Mouse (Mus musculus) liver, postnatal 0 days (tissue): ENCODE measurements around the gene Gpr132. TPM values are rescaled to one million over a fixed set of nuclear protein-coding genes. Genes with fewer than 3 reads are reported as not detected.

ENCODE experiments used
- ATAC-seq: fragments of 200-750 bp; cut with Nextera tagmentation; 2 replicates; pipeline ENCODE4 v1.8.0; 2017; ENCODE audit warnings: mild to moderate bottlenecking, moderate library complexity
- DNase-seq: peaks from one replicate; pipeline ENCODE4 v3.0.0-alpha.2; 2016
- H3K27ac ChIP-seq: fragments of 300-500 bp; sonication (generic); 2 replicates; pipeline ENCODE4 v1.5.1; 2014; ENCODE audit warnings: antibody characterized with exemption, moderate library complexity, mild to moderate bottlenecking, low read depth
- H3K27me3 ChIP-seq: fragments of 300-500 bp; sonication (generic); 2 replicates; pipeline ENCODE4 v1.6.1; 2014; ENCODE audit warnings: low read length, control low read depth, mixed read lengths; ENCODE audit not compliant: insufficient read depth
- H3K36me3 ChIP-seq: fragments of 300-500 bp; sonication (generic); replicated peaks from 2 replicates; pipeline ENCODE4 v1.6.1; 2014; ENCODE audit warnings: mild to moderate bottlenecking, control low read depth, low read length, moderate library complexity, mixed read lengths; ENCODE audit not compliant: insufficient read depth
- H3K4me1 ChIP-seq: fragments of 300-500 bp; sonication (generic); 2 replicates; pipeline ENCODE4 v1.6.1; 2014; ENCODE audit warnings: antibody characterized with exemption, mild to moderate bottlenecking, control low read depth; ENCODE audit not compliant: insufficient read depth
- H3K4me2 ChIP-seq: fragments of 300-500 bp; sonication (generic); 2 replicates; pipeline ENCODE4 v1.6.1; 2014; ENCODE audit warnings: low read depth, mild to moderate bottlenecking, low read length, moderate library complexity, mixed read lengths
- H3K4me3 ChIP-seq: fragments of 300-500 bp; sonication (generic); 2 replicates; pipeline ENCODE4 v1.5.1; 2014; ENCODE audit warnings: low read depth, low read length
- H3K9ac ChIP-seq: fragments of 300-500 bp; sonication (generic); replicated peaks from 2 replicates; pipeline ENCODE4 v1.6.1; 2014; ENCODE audit warnings: mild to moderate bottlenecking, moderate library complexity
- H3K9me3 ChIP-seq: fragments of 300-500 bp; sonication (generic); 2 replicates; pipeline ENCODE4 v1.6.1; 2016; ENCODE audit warnings: mild to moderate bottlenecking, control low read depth, low read length, mixed read lengths
- CTCF ChIP-seq: sonication (generic); IDR thresholded peaks from 2 replicates; pipeline ENCODE4 v1.5.1; 2016; ENCODE audit warnings: antibody characterized with exemption, low read depth
- EP300 ChIP-seq: IDR thresholded peaks from 2 replicates; pipeline ENCODE4 v1.6.1; 2016; ENCODE audit warnings: antibody characterized with exemption, low read depth, mild to moderate bottlenecking
- WGBS: fragments of 180-500 bp; shearing (Covaris S2); extraction: QIAGEN DNeasy Blood & Tissue Kit; methylation state at CpG from one replicate; pipeline ENCODE4 v1.1.7; 2014; ENCODE audit not compliant: insufficient replicate concordance; 5-methylcytosine and 5-hydroxymethylcytosine counted together
- polyA plus RNA-seq: library from polyadenylated mRNA; unstranded; fragments of >200 nt; fragmentation: Nextera tagmentation; extraction: Ambion mirVana; gene quantifications from 2 replicates; pipeline ENCODE4 v1.2.1, GENCODE M21; 2015

Gpr132 gene
- polyA plus RNA-seq, 1 experiment from 2014 or later, result 0.34 TPM

- H3K9me3 ChIP-seq, result no peaks in the 10 kb centered on the region
- no peak for TF ChIP-seq CTCF
- TF ChIP-seq EP300, result no peak
- no peak overlapping the region for H3K4me3 ChIP-seq
- H3K4me2 ChIP-seq, result no peak overlapping the region
- H3K9ac ChIP-seq, result no peak overlapping the region
- H3K27ac ChIP-seq, result no peak overlapping the region
- 91% methylated on average over 14 of the region's 14 CpGs for WGBS
- H3K36me3 ChIP-seq, result peaks cover 31% of the 10 kb centered on the region
- no peak for ATAC-seq
- DNase-seq, result no peak
- no peaks in the 10 kb centered on the region for H3K4me1 ChIP-seq
- H3K27me3 ChIP-seq, result 0 out of 2 replicates have a peak, but pooled peaks cover 4% of the 10 kb centered on the region
These were observed 53.2 kb downstream of the Gpr132 start for GRCm38 (mm10) chr12:112814682-112815470.

DNA sequence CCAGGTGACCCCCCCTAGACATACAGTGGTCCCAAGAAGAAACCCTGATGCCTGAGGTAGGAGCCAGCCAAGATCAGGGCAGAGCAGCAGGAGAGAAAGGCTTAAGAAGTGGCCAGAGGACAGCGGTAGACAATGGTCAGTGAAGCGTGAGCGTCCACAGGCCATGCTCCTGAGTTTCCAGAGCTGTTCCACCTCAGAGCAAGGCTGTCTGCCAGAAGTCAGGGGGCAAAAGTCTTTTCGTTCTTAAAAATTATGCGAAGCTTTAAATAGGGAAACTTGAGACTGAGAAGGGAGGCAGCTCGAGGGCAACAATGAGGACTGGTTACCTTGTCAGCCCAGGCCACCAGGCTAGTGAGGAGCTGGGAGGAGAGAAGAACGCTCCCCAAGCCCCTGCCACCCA is 54.7 kb downstream of the Gpr132 start:
- 89% methylated on average over 7 of the region's 7 CpGs for WGBS

GRCm38 (mm10) chr12:112810092-112810885 is 57.7 kb downstream of the Gpr132 start:
- 61% methylated on average over 19 of the region's 19 CpGs for WGBS
- Histone ChIP-seq H3K4me3 (no peak overlapping the region), H3K27ac (no peak overlapping the region), H3K4me2 (no peak overlapping the region), H3K4me1 (peaks cover 11% of the 10 kb centered on the region), H3K36me3 (no peaks in the 10 kb centered on the region), H3K9me3 (no peaks in the 10 kb centered on the region), H3K9ac (no peak overlapping the region), H3K27me3 (peaks cover 14% of the 10 kb centered on the region; the same call in 1 of the 2 replicates)
- no peak for DNase-seq
- ATAC-seq, result no peak
- TF ChIP-seq EP300, result no peak
- TF ChIP-seq CTCF, result no peak

More for the DNA sequence above, 54.7 kb downstream of the Gpr132 start:
- no peaks in the 10 kb centered on the region for H3K9me3 ChIP-seq
- no peak overlapping the region for H3K4me2 ChIP-seq
- H3K36me3 ChIP-seq, result peaks cover 16% of the 10 kb centered on the region
- TF ChIP-seq CTCF, result no peak
- no peak for TF ChIP-seq EP300
- ATAC-seq (no peak), DNase-seq (no peak)
- H3K27ac ChIP-seq, result no peak overlapping the region
- H3K4me3 ChIP-seq, result no peak overlapping the region
- peaks cover 10% of the 10 kb centered on the region for H3K4me1 ChIP-seq
- H3K9ac ChIP-seq, result no peak overlapping the region
- H3K27me3 ChIP-seq, result peaks cover 12% of the 10 kb centered on the region; the same call in 1 of the 2 replicates

DNA sequence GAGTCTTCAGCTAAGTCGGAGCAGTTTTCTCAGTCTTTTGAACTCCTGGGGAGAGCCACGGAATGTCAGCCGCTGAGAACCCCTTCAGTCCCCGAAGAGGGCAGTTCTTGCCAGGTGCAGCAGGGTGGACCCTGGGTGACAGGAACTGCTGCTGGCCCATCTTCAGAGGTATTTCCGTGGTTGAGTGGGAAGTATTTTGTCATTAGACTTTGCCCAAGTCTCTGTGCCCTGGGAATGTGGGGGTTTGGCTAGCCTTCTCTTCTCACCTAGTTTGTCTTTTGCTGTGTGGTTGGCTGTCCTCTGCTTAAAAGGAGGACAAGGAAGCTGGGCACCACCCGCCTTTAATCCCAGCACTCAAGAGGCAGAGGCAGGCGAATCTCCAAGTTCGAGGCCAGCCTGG is 58.4 kb downstream of the Gpr132 start:
- TF ChIP-seq CTCF (no peak), EP300 (no peak)
- no peak overlapping the region for H3K27ac ChIP-seq
- peak overlapping the region; percentile 65 for H3K4me3 ChIP-seq
- ATAC-seq (no peak), DNase-seq (no peak)
- peak overlapping the region; percentile 97 for H3K4me2 ChIP-seq
- H3K27me3 ChIP-seq, result peaks cover 20% of the 10 kb centered on the region; the same call in 1 of the 2 replicates
- H3K4me1 ChIP-seq, result peaks cover 11% of the 10 kb centered on the region
- WGBS, result 11% methylated on average over 8 of the region's 8 CpGs
- peak overlapping the region; percentile 65 for H3K9ac ChIP-seq
- no peaks in the 10 kb centered on the region for H3K9me3 ChIP-seq
- H3K36me3 ChIP-seq, result no peaks in the 10 kb centered on the region

- no peak for TF ChIP-seq EP300
- peak; percentile 76 for TF ChIP-seq CTCF
- Histone ChIP-seq H3K9me3 (no peaks in the 10 kb centered on the region), H3K4me2 (peak within 1 kb of the TSS; percentile 97), H3K4me3 (peak within 1 kb of the TSS; percentile 65), H3K27ac (no peak within 1 kb of the TSS), H3K27me3 (peaks cover 27% of the 10 kb centered on the region; the same call in 1 of the 2 replicates), H3K9ac (peak within 1 kb of the TSS; percentile 65), H3K4me1 (peaks cover 11% of the 10 kb centered on the region), H3K36me3 (no peaks in the 10 kb centered on the region)
- 4% methylated on average over 44 of the region's 64 CpGs for WGBS
- ATAC-seq (peak; percentile 93), DNase-seq (peak; percentile 92)
These were observed 59.3 kb downstream of the Gpr132 start, which contains the start of gene Clba1 for GRCm38 (mm10) chr12:112808587-112809364. Gene Clba1 (plus strand): TSS chr12:112808937.
